Mouse (Mus musculus) heart, postnatal 0 days (tissue): Measurements from ENCODE around the gene Eml4. TPM values are rescaled to one million over a fixed set of nuclear protein-coding genes. Genes with fewer than 3 reads are reported as not detected.

ENCODE experiments used
- ATAC-seq: fragments of 200-750 bp; cut with Nextera tagmentation; 2 replicates; pipeline ENCODE4 v1.8.0; 2017; ENCODE audit warnings: low read depth, moderate number of reproducible peaks, moderate library complexity; ENCODE audit not compliant: insufficient read depth
- DNase-seq: peaks from one replicate; pipeline ENCODE4 v3.0.0-alpha.2; 2016; ENCODE audit warnings: low spot score
- H3K27ac ChIP-seq: fragments of 300-500 bp; sonication (generic); 2 replicates; pipeline ENCODE4 v1.5.1; 2014; ENCODE audit warnings: low read depth, mild to moderate bottlenecking
- H3K27me3 ChIP-seq: fragments of 300-500 bp; sonication (generic); 2 replicates; pipeline ENCODE4 v1.6.1; 2014; ENCODE audit warnings: low read length, mixed read lengths; ENCODE audit not compliant: control insufficient read depth, insufficient read depth
- H3K36me3 ChIP-seq: fragments of 300-500 bp; sonication (generic); replicated peaks from 2 replicates; pipeline ENCODE4 v1.6.1; 2014; ENCODE audit warnings: low read length, mixed read lengths; ENCODE audit not compliant: control insufficient read depth, insufficient read depth
- H3K4me1 ChIP-seq: fragments of 300-500 bp; sonication (generic); 2 replicates; pipeline ENCODE4 v1.6.1; 2014; ENCODE audit warnings: antibody characterized with exemption; ENCODE audit not compliant: control insufficient read depth, insufficient read depth
- H3K4me2 ChIP-seq: fragments of 300-500 bp; sonication (generic); 2 replicates; pipeline ENCODE4 v1.6.1; 2014; ENCODE audit warnings: low read depth, mild to moderate bottlenecking, low read length, moderate library complexity
- H3K4me3 ChIP-seq: fragments of 300-500 bp; sonication (generic); 2 replicates; pipeline ENCODE4 v1.5.1; 2014; ENCODE audit warnings: low read depth, low read length
- H3K9ac ChIP-seq: fragments of 300-500 bp; sonication (generic); replicated peaks from 2 replicates; pipeline ENCODE4 v1.6.1; 2014; ENCODE audit warnings: low read depth, low read length, mixed read lengths
- H3K9me3 ChIP-seq: fragments of 300-500 bp; sonication (generic); replicated peaks from 2 replicates; pipeline ENCODE4 v1.6.1; 2016; ENCODE audit warnings: low read length; ENCODE audit not compliant: control insufficient read depth
- CTCF ChIP-seq: IDR thresholded peaks from 2 replicates; pipeline ENCODE4 v1.5.1; 2016; ENCODE audit warnings: antibody characterized with exemption, control low read depth, low read depth
- EP300 ChIP-seq: IDR thresholded peaks from 2 replicates; pipeline ENCODE4 v1.6.1; 2016; ENCODE audit warnings: antibody characterized with exemption, low read depth
- WGBS: fragments of 180-500 bp; shearing (Covaris S2); extraction: QIAGEN DNeasy Blood & Tissue Kit; methylation state at CpG from one replicate; pipeline ENCODE4 v1.1.7; 2014; 5-methylcytosine and 5-hydroxymethylcytosine counted together
- polyA plus RNA-seq: library from polyadenylated mRNA; unstranded; fragments of >200 nt; fragmentation: Nextera tagmentation; extraction: Ambion mirVana; gene quantifications from 2 replicates; pipeline ENCODE4 v1.2.1, GENCODE M21; 2015
- total RNA-seq: library from RNA; depleted of rRNA; stranded (reverse); fragments of >200 nt; gene quantifications from 2 replicates; pipeline ENCODE4 v1.2.3, GENCODE M21; 2014; ENCODE audit warnings: low replicate concordance

Gene Eml4
- total and polyA plus RNA-seq, 2 experiments from 2014 or later, result 5.0 to 15.6 TPM

DNA sequence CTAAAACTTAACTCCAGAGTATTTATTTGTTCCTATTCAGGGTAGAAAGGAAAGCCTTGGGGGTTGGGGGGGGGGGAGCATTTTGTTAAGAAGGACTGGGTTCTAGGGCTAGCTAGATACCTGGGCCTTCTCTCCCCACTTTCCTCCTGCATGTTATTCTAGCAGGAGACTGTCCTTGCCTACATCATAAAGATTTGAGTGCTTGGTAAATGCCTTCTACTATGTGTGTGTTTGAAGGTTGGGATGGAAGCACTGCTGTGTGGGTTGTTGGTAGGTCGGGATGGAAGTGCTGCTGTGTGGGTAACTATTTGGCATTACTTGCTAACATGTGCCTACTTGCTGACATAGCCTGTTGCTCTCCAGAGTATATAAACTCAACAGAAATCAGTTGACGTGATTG, 98.9 kb downstream of the Eml4 start:
- ATAC-seq, result no peak
- peaks cover 70% of the 10 kb centered on the region for H3K36me3 ChIP-seq

GRCm38 (mm10) chr17:83451367-83451766, 100.6 kb downstream of the Eml4 start:
- no peak overlapping the region for H3K4me2 ChIP-seq
- no peak overlapping the region for H3K4me3 ChIP-seq
- WGBS, result 84% methylated on average over 8 of the region's 8 CpGs
- no peaks in the 10 kb centered on the region for H3K27me3 ChIP-seq
- H3K36me3 ChIP-seq, result peaks cover 72% of the 10 kb centered on the region
- no peak overlapping the region for H3K9ac ChIP-seq
- H3K4me1 ChIP-seq, result no peaks in the 10 kb centered on the region
- DNase-seq, result no peak
- no peak for TF ChIP-seq EP300
- no peak for TF ChIP-seq CTCF
- no peak for ATAC-seq
- H3K9me3 ChIP-seq, result no peaks in the 10 kb centered on the region
- H3K27ac ChIP-seq, result no peak overlapping the region

More for the DNA sequence above, 98.9 kb downstream of the Eml4 start:
- no peak overlapping the region for H3K4me3 ChIP-seq
- TF ChIP-seq CTCF (no peak), EP300 (no peak)
- no peak overlapping the region for H3K9ac ChIP-seq
- H3K27me3 ChIP-seq, result no peaks in the 10 kb centered on the region
- H3K9me3 ChIP-seq, result no peaks in the 10 kb centered on the region
- 83% methylated on average over 2 of the region's 2 CpGs for WGBS
- DNase-seq, result no peak
- H3K4me1 ChIP-seq, result no peaks in the 10 kb centered on the region
- no peak overlapping the region for H3K4me2 ChIP-seq
- H3K27ac ChIP-seq, result no peak overlapping the region

DNA sequence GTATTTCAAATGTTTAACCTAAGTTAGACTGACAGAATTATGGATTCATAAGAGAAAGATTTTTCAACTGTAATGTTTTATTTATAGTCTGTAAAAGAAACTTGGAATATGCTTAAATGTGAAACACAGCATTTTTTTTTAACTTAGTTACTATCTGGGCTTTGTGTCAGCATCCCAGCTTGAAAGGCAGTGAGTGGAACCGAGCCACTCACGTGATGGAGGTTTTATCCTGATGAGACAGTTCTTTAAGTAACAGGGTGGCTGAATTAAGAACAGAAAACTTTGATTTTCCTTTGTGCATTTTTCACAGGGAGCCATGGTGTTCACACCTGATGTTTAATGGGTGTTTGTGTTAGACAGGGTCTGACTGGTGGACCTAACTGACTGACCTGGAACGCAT, 101.1 kb downstream of the Eml4 start:
- DNase-seq (no peak), ATAC-seq (no peak)
- TF ChIP-seq CTCF (no peak), EP300 (no peak)
- H3K36me3 ChIP-seq, result peaks cover 76% of the 10 kb centered on the region
- no peaks in the 10 kb centered on the region for H3K4me1 ChIP-seq
- H3K4me3 ChIP-seq, result no peak overlapping the region
- no peak overlapping the region for H3K27ac ChIP-seq
- WGBS, result 91% methylated on average over 3 of the region's 3 CpGs
- no peaks in the 10 kb centered on the region for H3K27me3 ChIP-seq
- no peak overlapping the region for H3K9ac ChIP-seq
- H3K9me3 ChIP-seq, result no peaks in the 10 kb centered on the region
- no peak overlapping the region for H3K4me2 ChIP-seq

DNA sequence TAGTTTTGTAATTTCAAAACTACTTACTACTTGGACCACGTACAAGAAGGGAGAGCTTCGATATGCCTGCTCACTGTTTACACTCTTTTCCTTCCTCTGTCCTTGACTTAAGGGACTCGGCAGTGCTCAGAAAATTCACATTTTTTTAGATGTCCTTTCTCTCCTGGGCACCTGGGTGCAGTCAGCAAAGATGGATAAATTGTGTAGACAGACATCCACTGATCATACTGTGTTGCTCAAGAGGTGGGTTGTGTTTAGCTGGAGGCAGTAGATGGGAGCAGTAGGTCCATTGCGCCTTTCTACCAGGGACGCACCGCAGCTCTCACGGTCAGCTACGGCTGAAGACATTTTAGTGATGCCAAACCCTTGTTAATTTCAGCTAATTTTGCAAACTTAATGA, 101.7 kb downstream of the Eml4 start:
- DNase-seq (no peak), ATAC-seq (no peak)
- Histone ChIP-seq H3K4me3 (no peak overlapping the region), H3K27me3 (no peaks in the 10 kb centered on the region), H3K27ac (no peak overlapping the region), H3K4me2 (no peak overlapping the region), H3K9me3 (no peaks in the 10 kb centered on the region), H3K4me1 (no peaks in the 10 kb centered on the region), H3K36me3 (peaks cover 79% of the 10 kb centered on the region), H3K9ac (no peak overlapping the region)
- TF ChIP-seq EP300 (no peak), CTCF (no peak)
- 88% methylated on average over 8 of the region's 8 CpGs for WGBS

DNA sequence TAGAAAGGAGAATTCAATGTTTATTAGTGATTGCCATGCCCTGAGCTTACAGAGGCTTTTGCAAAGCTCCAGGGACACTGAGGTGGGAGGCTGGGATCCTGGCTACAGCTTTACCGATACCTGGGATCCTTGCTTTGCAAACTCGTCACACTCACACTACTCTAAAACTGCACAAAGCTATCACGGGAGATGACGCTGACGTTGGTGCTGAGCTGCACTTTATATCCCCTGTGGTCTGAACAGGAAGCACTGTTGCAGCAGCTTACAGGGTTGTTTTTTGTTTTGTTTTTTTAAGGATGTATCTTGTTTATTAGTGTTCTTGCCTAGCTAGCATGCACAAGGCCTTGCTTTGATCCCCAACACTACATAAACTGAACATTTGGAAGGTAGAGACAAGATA, 102.9 kb downstream of the Eml4 start:
- WGBS, result 78% methylated on average over 5 of the region's 5 CpGs
- Histone ChIP-seq H3K4me2 (no peak overlapping the region), H3K4me3 (no peak overlapping the region), H3K36me3 (peaks cover 84% of the 10 kb centered on the region), H3K9me3 (no peaks in the 10 kb centered on the region), H3K4me1 (no peaks in the 10 kb centered on the region), H3K27me3 (no peaks in the 10 kb centered on the region), H3K9ac (no peak overlapping the region), H3K27ac (no peak overlapping the region)
- DNase-seq, result no peak
- TF ChIP-seq EP300 (no peak), CTCF (no peak)
- ATAC-seq, result no peak

DNA sequence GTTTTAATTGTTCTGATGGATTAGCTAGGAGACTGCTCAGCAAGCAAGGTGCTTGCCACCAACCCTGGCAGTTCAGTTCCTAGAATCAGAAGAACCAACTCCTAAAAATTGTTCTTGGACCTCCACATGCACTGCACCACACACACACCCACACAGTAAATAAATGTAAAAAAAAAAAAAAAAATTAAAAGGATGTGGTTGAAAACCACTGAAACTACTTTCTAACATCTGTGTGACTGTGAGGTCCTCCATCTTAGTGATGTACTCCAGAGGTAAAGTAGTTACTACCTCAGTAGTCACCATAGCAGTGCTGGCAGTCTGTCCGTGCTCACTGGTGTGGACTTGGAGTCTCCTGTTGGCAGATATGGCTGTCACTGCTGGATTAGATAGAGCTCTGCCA, 106.5 kb downstream of the Eml4 start:
- H3K36me3 ChIP-seq, result peaks cover 57% of the 10 kb centered on the region
- WGBS, result 65% methylated on average over 1 of the region's 1 CpGs

More for the DNA sequence above, 106.5 kb downstream of the Eml4 start:
- no peak overlapping the region for H3K27ac ChIP-seq
- no peak for TF ChIP-seq EP300
- no peak for TF ChIP-seq CTCF
- no peaks in the 10 kb centered on the region for H3K4me1 ChIP-seq
- no peak overlapping the region for H3K9ac ChIP-seq
- no peak overlapping the region for H3K4me2 ChIP-seq
- H3K4me3 ChIP-seq, result no peak overlapping the region
- H3K9me3 ChIP-seq, result no peaks in the 10 kb centered on the region
- DNase-seq (no peak), ATAC-seq (no peak)
- no peaks in the 10 kb centered on the region for H3K27me3 ChIP-seq
